Mouse (Mus musculus): ENCODE data around the gene Ppp1r14b. TPM values are rescaled to one million over a fixed set of nuclear protein-coding genes. Genes with fewer than 3 reads are reported as not detected.

Ppp1r14b gene
- total RNA-seq (2014; rRNA removed; ENCODE audit: low replicate concordance) = 88.3 and 100 TPM in 2 replicates
- 128 and 132 TPM in 2 replicates for polyA plus RNA-seq (2015; fragmentation: Nextera tagmentation; extraction: Ambion mirVana)

DNA sequence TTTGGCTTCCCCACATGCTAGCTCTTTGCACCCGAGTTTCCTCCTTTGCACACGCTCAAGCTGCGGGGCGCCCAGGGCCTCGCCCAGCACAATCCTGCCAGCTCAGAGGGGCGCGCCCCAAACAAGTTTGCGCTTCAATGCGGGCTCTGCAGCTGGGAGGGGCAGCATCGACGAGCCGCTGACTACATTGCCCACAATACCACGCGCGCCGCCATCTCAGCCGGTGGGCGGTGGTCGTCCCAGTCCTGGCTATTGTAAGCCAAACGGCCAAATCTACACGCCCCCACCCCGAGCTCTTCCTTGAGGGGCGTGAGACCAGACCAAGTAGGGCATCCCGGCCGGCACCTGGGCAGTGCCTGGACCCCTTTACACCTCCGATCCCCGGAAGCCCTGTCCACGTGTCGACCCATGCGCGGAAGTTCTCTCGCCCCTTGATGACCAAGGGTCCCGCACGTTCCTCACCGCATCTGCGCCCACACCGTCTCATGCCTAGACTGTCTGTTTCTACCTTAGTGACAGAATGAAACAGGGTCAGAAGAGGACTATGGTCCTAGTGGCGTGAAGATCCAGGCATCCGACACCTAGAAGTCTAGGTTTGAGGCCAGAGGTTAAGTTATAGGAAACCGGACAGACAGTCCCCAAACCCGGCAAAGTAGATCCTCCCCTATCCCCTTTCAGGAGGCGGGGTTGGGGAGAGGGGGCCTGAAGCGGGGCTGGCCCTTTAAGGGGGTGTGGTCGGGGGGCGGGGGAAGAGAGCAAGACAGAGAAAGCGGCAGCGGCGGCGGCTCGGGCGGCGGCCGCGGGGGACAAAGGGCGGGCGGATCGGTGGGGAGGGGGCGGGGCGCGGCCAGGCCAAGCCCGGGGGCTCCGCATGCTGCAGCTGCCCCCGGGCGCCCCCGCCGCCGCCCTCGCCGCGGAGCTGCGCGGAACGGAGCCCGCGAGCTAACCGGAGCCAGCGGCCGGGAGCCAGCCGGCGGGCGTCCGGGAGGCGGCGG, at the start of gene Ppp1r14b:
TSS of gene Ppp1r14b (plus strand) at position 758 of the 995 bp plus-strand sequence.
- H3K4me1 ChIP-seq (ENCODE audit: control insufficient read depth, insufficient read depth) = peaks cover 30% of the 10 kb centered on the region
- no peak for TF ChIP-seq EP300 (IDR thresholded peaks at IDR 0.05; ENCODE audit: low read depth)
- no peak for TF ChIP-seq CTCF (IDR thresholded peaks at IDR 0.05; ENCODE audit: low read depth)
- peak; percentile 89 for DNase-seq (ENCODE audit: low spot score)

DNA sequence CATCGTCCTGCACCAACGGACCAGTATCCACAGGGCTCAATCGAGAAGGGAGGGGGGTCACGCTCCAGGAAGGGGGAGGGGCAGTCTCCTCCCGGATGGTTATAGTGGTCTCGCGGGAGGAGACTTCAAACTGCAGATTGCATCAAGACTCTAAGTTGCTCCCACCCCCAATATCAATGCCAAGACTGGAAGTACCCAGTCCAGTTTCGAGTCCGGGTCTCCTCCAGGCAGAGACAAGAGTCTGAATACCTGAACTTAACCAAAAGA, 49.5 kb upstream of the Ppp1r14b start, which contains the start of gene Catsperz:
TSS of gene Catsperz (minus strand) at position 74 of the 267 bp plus-strand sequence.
- ATAC-seq (ENCODE audit: insufficient read depth, low read depth) = no peak
- Histone ChIP-seq H3K4me3 (ENCODE audit: low read depth, low read length) (peak within 1 kb of the TSS; percentile 19), H3K36me3 (replicated peaks; ENCODE audit: control insufficient read depth, insufficient read depth, low read length) (no peaks in the 10 kb centered on the region), H3K4me2 (ENCODE audit: low read depth, low read length) (peak within 1 kb of the TSS; percentile 39), H3K27ac (ENCODE audit: low read depth) (no peak within 1 kb of the TSS), H3K9ac (replicated peaks; ENCODE audit: low read depth, low read length) (no peak within 1 kb of the TSS), H3K27me3 (ENCODE audit: control insufficient read depth, insufficient read depth, low read length) (peaks cover 43% of the 10 kb centered on the region), H3K9me3 (replicated peaks; ENCODE audit: control insufficient read depth, low read length) (no peaks in the 10 kb centered on the region), H3K4me1 (ENCODE audit: control insufficient read depth, insufficient read depth) (peaks cover 25% of the 10 kb centered on the region)
- 4% methylated on average over 9 of the region's 9 CpGs for WGBS
- no peak for DNase-seq (ENCODE audit: low spot score)
- TF ChIP-seq EP300 (IDR thresholded peaks at IDR 0.05; ENCODE audit: low read depth) (no peak), CTCF (IDR thresholded peaks at IDR 0.05; ENCODE audit: low read depth) (no peak)

More for the DNA sequence above, at the start of gene Ppp1r14b:
- peak within 1 kb of the TSS; percentile 98 for H3K4me2 ChIP-seq (ENCODE audit: low read depth, low read length)
- H3K36me3 ChIP-seq (replicated peaks; ENCODE audit: control insufficient read depth, insufficient read depth, low read length) = peaks cover 15% of the 10 kb centered on the region
- H3K9ac ChIP-seq (replicated peaks; ENCODE audit: low read depth, low read length) = peak within 1 kb of the TSS; percentile 81
- no peaks in the 10 kb centered on the region for H3K9me3 ChIP-seq (replicated peaks; ENCODE audit: control insufficient read depth, low read length)
- peak within 1 kb of the TSS; percentile 77 for H3K4me3 ChIP-seq (ENCODE audit: low read depth, low read length)
- under 1% methylated on average over 72 of the region's 84 CpGs for WGBS
- peak; percentile 59 for ATAC-seq (ENCODE audit: insufficient read depth, low read depth)
- no peaks in the 10 kb centered on the region for H3K27me3 ChIP-seq (ENCODE audit: control insufficient read depth, insufficient read depth, low read length)
- H3K27ac ChIP-seq (ENCODE audit: low read depth) = peak within 1 kb of the TSS; percentile 86

DNA sequence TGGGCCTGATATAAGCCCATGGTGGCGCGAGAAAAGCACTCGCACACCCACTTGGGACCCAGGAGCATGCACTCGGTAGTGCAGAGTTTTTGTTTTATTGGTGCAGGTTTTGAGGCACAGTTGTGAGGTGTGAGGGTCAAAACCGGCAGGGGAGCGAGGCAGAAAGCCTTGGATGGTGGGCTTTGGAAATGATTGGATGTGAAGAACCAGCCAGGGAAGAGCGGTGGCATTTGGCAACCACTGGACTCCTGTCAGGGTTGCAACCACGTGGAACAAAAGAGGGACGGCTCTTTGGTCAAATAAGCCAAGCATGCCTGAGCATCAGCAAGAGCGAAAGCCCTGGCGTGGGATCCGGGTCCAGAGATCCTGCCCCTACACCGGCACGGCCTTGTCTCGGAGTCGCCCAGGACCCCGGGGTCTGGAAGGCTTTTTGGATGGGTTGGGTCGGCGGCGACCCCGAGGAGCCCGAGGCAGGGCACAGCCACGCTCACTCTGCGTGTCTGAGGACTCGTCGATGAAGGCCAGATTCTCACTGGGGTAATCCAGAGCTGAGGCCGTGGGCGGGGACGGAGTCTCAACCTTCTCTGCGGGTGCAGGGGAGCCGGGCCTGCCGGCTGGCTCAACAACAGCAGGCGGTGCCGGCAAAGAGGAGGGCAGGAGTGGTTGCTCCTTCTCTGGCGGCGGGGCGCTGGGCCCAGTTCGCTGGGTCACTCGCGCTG, 49.0 kb upstream of the Ppp1r14b start:
- H3K4me3 ChIP-seq (ENCODE audit: low read depth, low read length) = peak overlapping the region; percentile 19; the same call in 1 of the 2 replicates
- DNase-seq (ENCODE audit: low spot score) (no peak), ATAC-seq (ENCODE audit: insufficient read depth, low read depth) (no peak)
- peaks cover 47% of the 10 kb centered on the region for H3K27me3 ChIP-seq (ENCODE audit: control insufficient read depth, insufficient read depth, low read length)
- peaks cover 21% of the 10 kb centered on the region for H3K4me1 ChIP-seq (ENCODE audit: control insufficient read depth, insufficient read depth)
- H3K9me3 ChIP-seq (replicated peaks; ENCODE audit: control insufficient read depth, low read length) = no peaks in the 10 kb centered on the region
- H3K27ac ChIP-seq (ENCODE audit: low read depth) = no peak overlapping the region
- H3K9ac ChIP-seq (replicated peaks; ENCODE audit: low read depth, low read length) = no peak overlapping the region
- no peaks in the 10 kb centered on the region for H3K36me3 ChIP-seq (replicated peaks; ENCODE audit: control insufficient read depth, insufficient read depth, low read length)
- TF ChIP-seq CTCF (IDR thresholded peaks at IDR 0.05; ENCODE audit: low read depth) (no peak), EP300 (IDR thresholded peaks at IDR 0.05; ENCODE audit: low read depth) (no peak)
- 22% methylated on average over 39 of the region's 40 CpGs for WGBS
- peak overlapping the region; percentile 39; the same call in 1 of the 2 replicates for H3K4me2 ChIP-seq (ENCODE audit: low read depth, low read length)

DNA sequence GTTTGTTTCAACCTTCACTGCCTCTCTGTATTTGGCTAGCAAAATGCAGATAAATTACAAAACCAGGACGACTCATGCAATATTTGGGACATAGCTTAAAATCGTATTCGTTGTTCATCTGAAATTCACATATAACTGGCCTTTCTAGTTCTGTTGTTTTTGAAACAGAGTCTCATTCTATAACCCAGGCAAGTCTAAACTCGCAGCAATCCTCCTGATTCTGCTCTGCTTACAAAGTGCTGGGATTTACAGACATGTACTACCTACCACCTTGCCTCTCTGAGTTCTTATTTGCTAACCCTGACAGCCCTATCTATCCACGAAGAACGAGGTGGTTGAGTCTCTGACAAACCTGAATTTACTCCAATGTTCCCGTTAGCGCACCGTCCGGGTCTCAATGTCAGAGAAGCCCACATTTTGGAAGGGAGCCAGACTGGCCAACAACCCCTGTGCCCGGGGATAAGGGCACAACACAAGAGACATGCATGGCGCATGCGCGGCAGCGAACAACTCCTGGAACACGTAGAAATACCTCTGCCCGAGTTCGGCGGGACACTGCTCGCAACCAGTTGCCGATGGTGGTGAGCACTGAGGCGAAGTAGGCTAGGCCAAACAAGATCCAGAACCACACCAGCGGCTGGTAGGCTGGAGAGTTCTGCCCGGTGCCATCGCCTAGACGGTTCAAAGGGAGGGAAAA, 48.1 kb upstream of the Ppp1r14b start:
- H3K27me3 ChIP-seq (ENCODE audit: control insufficient read depth, insufficient read depth, low read length) = peaks cover 51% of the 10 kb centered on the region
- no peak overlapping the region for H3K9ac ChIP-seq (replicated peaks; ENCODE audit: low read depth, low read length)
- no peak for TF ChIP-seq EP300 (IDR thresholded peaks at IDR 0.05; ENCODE audit: low read depth)
- TF ChIP-seq CTCF (IDR thresholded peaks at IDR 0.05; ENCODE audit: low read depth) = no peak
- no peak for DNase-seq (ENCODE audit: low spot score)
- H3K36me3 ChIP-seq (replicated peaks; ENCODE audit: control insufficient read depth, insufficient read depth, low read length) = no peaks in the 10 kb centered on the region
- peak overlapping the region; percentile 20; the same call in 1 of the 2 replicates for H3K4me3 ChIP-seq (ENCODE audit: low read depth, low read length)
- H3K4me2 ChIP-seq (ENCODE audit: low read depth, low read length) = peak overlapping the region; percentile 38
- no peak overlapping the region for H3K27ac ChIP-seq (ENCODE audit: low read depth)
- no peaks in the 10 kb centered on the region for H3K9me3 ChIP-seq (replicated peaks; ENCODE audit: control insufficient read depth, low read length)
- ATAC-seq (ENCODE audit: insufficient read depth, low read depth) = no peak
- WGBS = 19% methylated on average over 26 of the region's 26 CpGs
- H3K4me1 ChIP-seq (ENCODE audit: control insufficient read depth, insufficient read depth) = peaks cover 21% of the 10 kb centered on the region

DNA sequence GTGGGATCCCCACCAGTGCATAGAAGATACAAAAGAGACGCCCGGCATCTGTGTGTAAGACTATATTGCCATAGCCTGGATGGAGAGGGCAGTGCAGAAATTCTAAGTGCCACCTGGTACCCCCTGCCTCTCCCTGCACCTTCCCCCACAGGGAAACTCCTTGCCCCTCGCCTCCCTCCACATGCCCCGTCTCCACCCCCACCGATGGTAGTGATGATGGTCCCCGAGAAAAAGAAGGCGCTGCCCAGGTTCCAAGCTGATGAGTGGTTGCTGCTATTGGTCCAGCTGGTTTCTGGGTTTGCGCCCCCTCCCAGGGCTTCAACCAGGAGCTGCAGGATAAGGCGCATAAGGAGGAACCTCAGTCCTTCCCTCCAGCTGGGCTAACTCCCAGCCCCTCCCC, 46.7 kb upstream of the Ppp1r14b start:
- peaks cover 65% of the 10 kb centered on the region for H3K27me3 ChIP-seq (ENCODE audit: control insufficient read depth, insufficient read depth, low read length)
- H3K4me3 ChIP-seq (ENCODE audit: low read depth, low read length) = no peak overlapping the region
- ATAC-seq (ENCODE audit: insufficient read depth, low read depth) (no peak), DNase-seq (ENCODE audit: low spot score) (no peak)
- no peak overlapping the region for H3K4me2 ChIP-seq (ENCODE audit: low read depth, low read length)
- H3K9me3 ChIP-seq (replicated peaks; ENCODE audit: control insufficient read depth, low read length) = no peaks in the 10 kb centered on the region
- H3K9ac ChIP-seq (replicated peaks; ENCODE audit: low read depth, low read length) = no peak overlapping the region
- H3K27ac ChIP-seq (ENCODE audit: low read depth) = no peak overlapping the region
- TF ChIP-seq CTCF (IDR thresholded peaks at IDR 0.05; ENCODE audit: low read depth) (no peak), EP300 (IDR thresholded peaks at IDR 0.05; ENCODE audit: low read depth) (no peak)
- peaks cover 16% of the 10 kb centered on the region for H3K4me1 ChIP-seq (ENCODE audit: control insufficient read depth, insufficient read depth)
- 24% methylated on average over 9 of the region's 9 CpGs for WGBS
- no peaks in the 10 kb centered on the region for H3K36me3 ChIP-seq (replicated peaks; ENCODE audit: control insufficient read depth, insufficient read depth, low read length)

Measured in heart, postnatal 0 days (tissue).